ENCODE assay signal across 8 mouse cellular contexts in the genomic region with DNA sequence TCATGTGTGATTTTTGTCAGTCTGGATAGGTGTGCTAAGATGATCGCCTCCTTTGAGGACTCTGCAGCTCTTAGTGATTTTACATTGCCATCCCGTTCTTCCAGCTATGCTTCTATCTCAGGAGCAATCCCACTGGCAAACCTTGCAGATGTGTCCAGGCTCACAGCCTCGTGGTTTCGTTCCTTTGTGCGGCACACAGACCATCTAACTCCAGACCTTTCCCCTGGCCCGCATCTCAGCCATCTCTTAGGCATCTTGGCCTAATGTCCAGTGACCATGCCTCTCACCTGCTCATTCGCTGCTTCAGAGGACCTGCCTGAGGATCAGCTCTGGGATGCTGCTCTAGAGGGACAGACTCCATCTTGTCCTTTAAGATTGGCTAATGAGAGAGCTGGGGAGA. TPM values are rescaled to one million over a fixed set of nuclear protein-coding genes. Genes with fewer than 3 reads are reported as not detected.
DNase-seq lines count a peak whose midpoint lies in the region; ATAC-seq and TF ChIP-seq lines count a peak whose summit lies in the region.

No protein-coding gene starts in this region.

- intact Hi-C loops in left cerebral cortex, postnatal 10 days (cut with DNase I): no loop called here

- 79% methylated on average over 7 of the region's 7 CpGs for WGBS in lung, embryonic 16.5 days
- WGBS in embryonic facial prominence, embryonic 15.5 days: 79% methylated on average over 7 of the region's 7 CpGs
- 82% methylated on average over 7 of the region's 7 CpGs for WGBS in intestine, postnatal 0 days
- 83% methylated on average over 7 of the region's 7 CpGs for WGBS in neural tube, embryonic 15.5 days

- peak overlapping the region; percentile 77 for H3K4me2 ChIP-seq in lung, embryonic 16.5 days (ENCODE audit: low read depth, low read length)
- peak overlapping the region; percentile 79 for H3K4me2 ChIP-seq in embryonic facial prominence, embryonic 15.5 days (replicated peaks)
- H3K4me2 ChIP-seq in intestine, postnatal 0 days (replicated peaks; ENCODE audit: low read depth): peak overlapping the region; percentile 72
- peak overlapping the region; percentile 78 for H3K4me2 ChIP-seq in neural tube, embryonic 15.5 days

- ATAC-seq in lung, embryonic 16.5 days (ENCODE audit: low read depth): no peak
- no peak for ATAC-seq in embryonic facial prominence, embryonic 15.5 days (ENCODE audit: insufficient number of reproducible peaks, low FRiP score, low TSS enrichment, low read depth)
- no peak for ATAC-seq in intestine, postnatal 0 days
- ATAC-seq in neural tube, embryonic 15.5 days (ENCODE audit: low FRiP score): no peak

- H3K27ac ChIP-seq in lung, embryonic 16.5 days (ENCODE audit: low read length): no peak overlapping the region
- H3K27ac ChIP-seq in embryonic facial prominence, embryonic 15.5 days (replicated peaks): no peak overlapping the region
- no peak overlapping the region for H3K27ac ChIP-seq in intestine, postnatal 0 days (ENCODE audit: low read depth, low read length)
- no peak overlapping the region for H3K27ac ChIP-seq in neural tube, embryonic 15.5 days (replicated peaks)

- H3K27me3 ChIP-seq in lung, embryonic 16.5 days (ENCODE audit: control insufficient read depth, insufficient read depth, low read depth, low read length): no peaks in the 10 kb centered on the region
- H3K27me3 ChIP-seq in embryonic facial prominence, embryonic 15.5 days: no peaks in the 10 kb centered on the region
- no peaks in the 10 kb centered on the region for H3K27me3 ChIP-seq in intestine, postnatal 0 days (replicated peaks; ENCODE audit: control insufficient read depth, insufficient read depth, low read length)
- no peaks in the 10 kb centered on the region for H3K27me3 ChIP-seq in neural tube, embryonic 15.5 days (replicated peaks)

- H3K4me1 ChIP-seq in lung, embryonic 16.5 days (replicated peaks; ENCODE audit: control insufficient read depth, insufficient read depth, low read length): peaks cover 11% of the 10 kb centered on the region
- H3K4me1 ChIP-seq in embryonic facial prominence, embryonic 15.5 days: peaks cover 15% of the 10 kb centered on the region
- H3K4me1 ChIP-seq in intestine, postnatal 0 days (replicated peaks; ENCODE audit: control insufficient read depth, insufficient read depth, low read length): peaks cover 4% of the 10 kb centered on the region; the same call in 1 of the 2 replicates
- H3K4me1 ChIP-seq in neural tube, embryonic 15.5 days: peaks cover 28% of the 10 kb centered on the region

- peak overlapping the region; percentile 86 for H3K9ac ChIP-seq in lung, embryonic 16.5 days (ENCODE audit: low read length)
- H3K9ac ChIP-seq in embryonic facial prominence, embryonic 15.5 days: peak overlapping the region; percentile 94
- H3K9ac ChIP-seq in intestine, postnatal 0 days (ENCODE audit: low read depth, low read length): peak overlapping the region; percentile 78
- H3K9ac ChIP-seq in neural tube, embryonic 15.5 days (replicated peaks): peak overlapping the region; percentile 97

- no peaks in the 10 kb centered on the region for H3K9me3 ChIP-seq in lung, embryonic 16.5 days (ENCODE audit: control insufficient read depth, low read length)
- H3K9me3 ChIP-seq in embryonic facial prominence, embryonic 15.5 days (replicated peaks): no peaks in the 10 kb centered on the region
- no peaks in the 10 kb centered on the region for H3K9me3 ChIP-seq in intestine, postnatal 0 days (ENCODE audit: control insufficient read depth)
- H3K9me3 ChIP-seq in neural tube, embryonic 15.5 days (replicated peaks): no peaks in the 10 kb centered on the region

- peaks cover 8% of the 10 kb centered on the region; the same call in 1 of the 2 replicates for H3K36me3 ChIP-seq in lung, embryonic 16.5 days (ENCODE audit: control insufficient read depth, insufficient read depth, low read length)
- peaks cover 18% of the 10 kb centered on the region for H3K36me3 ChIP-seq in embryonic facial prominence, embryonic 15.5 days
- peaks cover 19% of the 10 kb centered on the region; the same call in 1 of the 2 replicates for H3K36me3 ChIP-seq in intestine, postnatal 0 days (ENCODE audit: control insufficient read depth, insufficient read depth)
- peaks cover 24% of the 10 kb centered on the region for H3K36me3 ChIP-seq in neural tube, embryonic 15.5 days

- H3K4me3 ChIP-seq in lung, embryonic 16.5 days (ENCODE audit: low read length): peak overlapping the region; percentile 76
- peak overlapping the region; percentile 93 for H3K4me3 ChIP-seq in embryonic facial prominence, embryonic 15.5 days (replicated peaks)
- peak overlapping the region; percentile 66 for H3K4me3 ChIP-seq in intestine, postnatal 0 days (ENCODE audit: low read depth, low read length)
- peak overlapping the region; percentile 92 for H3K4me3 ChIP-seq in neural tube, embryonic 15.5 days (replicated peaks)

- no peak for DNase-seq in lung, postnatal 14 days
- no peak for DNase-seq in yolk sac, embryonic 10.5 days (ENCODE audit: low spot score)
- DNase-seq in left cerebral cortex, postnatal 10 days (ENCODE audit: extremely low spot score in 1 of 2, low spot score in 2 of 2): no peak
- DNase-seq in urinary bladder, postnatal 4 days (ENCODE audit: low spot score in 2 of 2): no peak

- no peak for TF ChIP-seq CTCF in intestine, postnatal 0 days (IDR thresholded peaks at IDR 0.05; ENCODE audit: low read depth)

RNA-seq across cellular contexts. Expression of a gene that starts 1.2 kb away (rescaled TPM):
- 132 and 133 TPM in 2 replicates for polyA plus RNA-seq in lung, embryonic 16.5 days (2015; fragmentation: Nextera tagmentation; extraction: Ambion mirVana)
- polyA plus RNA-seq in embryonic facial prominence, embryonic 15.5 days (2015; fragmentation: Nextera tagmentation; extraction: Ambion mirVana): 105 and 113 TPM in 2 replicates
- polyA plus RNA-seq in intestine, postnatal 0 days (2015; fragmentation: Nextera tagmentation; extraction: Ambion mirVana): 167 and 184 TPM in 2 replicates
- 60.1 and 73.0 TPM in 2 replicates for polyA plus RNA-seq in neural tube, embryonic 15.5 days (2015; fragmentation: Nextera tagmentation; extraction: Ambion mirVana)
- total RNA-seq in left cerebral cortex, postnatal 10 days (2021): 10 to 100 TPM; 33.7 to 36.7 TPM

RNA-seq across cellular contexts. Expression of a gene that starts 24.4 kb away (rescaled TPM):
- 72.6 and 72.7 TPM in 2 replicates for polyA plus RNA-seq in lung, embryonic 16.5 days (2015; fragmentation: Nextera tagmentation; extraction: Ambion mirVana)
- polyA plus RNA-seq in embryonic facial prominence, embryonic 15.5 days (2015; fragmentation: Nextera tagmentation; extraction: Ambion mirVana): 64.1 and 65.9 TPM in 2 replicates
- 29.7 and 30.8 TPM in 2 replicates for polyA plus RNA-seq in intestine, postnatal 0 days (2015; fragmentation: Nextera tagmentation; extraction: Ambion mirVana)
- 20.2 and 31.3 TPM in 2 replicates for polyA plus RNA-seq in neural tube, embryonic 15.5 days (2015; fragmentation: Nextera tagmentation; extraction: Ambion mirVana)
- total RNA-seq in left cerebral cortex, postnatal 10 days (2021): 10 to 100 TPM; 21.0 to 21.6 TPM

RNA-seq across cellular contexts. Expression of a gene that starts 24.5 kb away (rescaled TPM):
- 26.0 and 27.4 TPM in 2 replicates for polyA plus RNA-seq in lung, embryonic 16.5 days (2015; fragmentation: Nextera tagmentation; extraction: Ambion mirVana)
- polyA plus RNA-seq in embryonic facial prominence, embryonic 15.5 days (2015; fragmentation: Nextera tagmentation; extraction: Ambion mirVana): 27.2 and 30.5 TPM in 2 replicates
- polyA plus RNA-seq in intestine, postnatal 0 days (2015; fragmentation: Nextera tagmentation; extraction: Ambion mirVana): 17.6 and 18.4 TPM in 2 replicates
- polyA plus RNA-seq in neural tube, embryonic 15.5 days (2015; fragmentation: Nextera tagmentation; extraction: Ambion mirVana): 30.9 and 34.7 TPM in 2 replicates
- total RNA-seq in left cerebral cortex, postnatal 10 days (2021): 10 to 100 TPM in 1 of 2 experiments, 1 to 10 TPM in 1; 8.3 to 10.6 TPM
